Mouse (Mus musculus) erythroblast, embryonic 14.5 days (primary cell): ENCODE results near the gene Mbd4.

ENCODE experiments used
- GATA1 ChIP-seq: IDR thresholded peaks from 2 replicates; pipeline ENCODE4 v1.6.1; 2012; ENCODE audit warnings: low read length, inconsistent platforms, mixed read lengths
- TAL1 ChIP-seq: IDR thresholded peaks from 3 replicates; pipeline ENCODE4 v1.6.1; 2012; ENCODE audit warnings: low read length, inconsistent platforms, mixed read lengths

- no peak for TF ChIP-seq GATA1
- TF ChIP-seq TAL1 = no peak
Measured at GRCm38 (mm10) chr6:115848598-115849304, 4.4 kb downstream of the Mbd4 start.
